ENCODE assay signal across 13 mouse cellular contexts in genomic region chr6:11594936-11595335, GRCm38 (mm10).
DNase-seq lines count a peak whose midpoint lies in the region; ATAC-seq lines count a peak whose summit lies in the region.
"Had no signal": no experiment of that assay in that cellular context is flagged by ENCODE, and none has a peak within 500 bp of the region (broad histone marks: within the 10 kb centered on the region; RNA-seq: fewer than 3 reads in every experiment).

No protein-coding gene starts in this region.

- H3K4me2 ChIP-seq in hindbrain, embryonic 16.5 days (ENCODE audit: low read length) = no peak overlapping the region
- H3K4me2 ChIP-seq in midbrain, embryonic 16.5 days (ENCODE audit: low read length) = no peak overlapping the region
- H3K4me2 ChIP-seq: liver, embryonic 11.5 days; neural tube, embryonic 12.5 days had no signal

- no peaks in the 10 kb centered on the region for H3K9me3 ChIP-seq in hindbrain, embryonic 16.5 days (ENCODE audit: control insufficient read depth, low read length)
- H3K9me3 ChIP-seq in hindbrain, embryonic 10.5 days = no peaks in the 10 kb centered on the region
- no peaks in the 10 kb centered on the region for H3K9me3 ChIP-seq in midbrain, embryonic 16.5 days (replicated peaks; ENCODE audit: control insufficient read depth, low read length, poor library complexity, severe bottlenecking)
- H3K9me3 ChIP-seq: neural tube, embryonic 12.5 days had no signal

- DNase-seq in hindbrain, embryonic 10.5 days (ENCODE audit: low spot score) = no peak
- peak; percentile 32 to 61 for DNase-seq in right cerebral cortex, postnatal 10 days (ENCODE audit: low spot score in 2 of 2)
- DNase-seq in right cerebral cortex, postnatal 36 days (ENCODE audit: low spot score in 2 of 2) = no peak
- peak; percentile 62 to 74 for DNase-seq in cerebellum, postnatal 14 days
- DNase-seq in heart, postnatal 4 days = no peak
- DNase-seq: heart, postnatal 36 days; kidney, postnatal 36 days; thymus, adult 2 months had no signal

- H3K9ac ChIP-seq in hindbrain, embryonic 16.5 days (ENCODE audit: low read depth, low read length) = no peak overlapping the region
- H3K9ac ChIP-seq in midbrain, embryonic 16.5 days (ENCODE audit: low read depth, low read length) = no peak overlapping the region
- H3K9ac ChIP-seq: neural tube, embryonic 12.5 days had no signal

- no peaks in the 10 kb centered on the region for H3K27me3 ChIP-seq in hindbrain, embryonic 16.5 days (replicated peaks; ENCODE audit: control insufficient read depth, insufficient read depth, low read length)
- no peaks in the 10 kb centered on the region for H3K27me3 ChIP-seq in hindbrain, embryonic 10.5 days (ENCODE audit: insufficient read depth, poor library complexity, severe bottlenecking)
- no peaks in the 10 kb centered on the region for H3K27me3 ChIP-seq in midbrain, embryonic 16.5 days (ENCODE audit: control insufficient read depth, insufficient read depth, low read depth, low read length)
- H3K27me3 ChIP-seq: neural tube, embryonic 12.5 days had no signal

- no peaks in the 10 kb centered on the region for H3K36me3 ChIP-seq in hindbrain, embryonic 16.5 days (ENCODE audit: control insufficient read depth, insufficient read depth, low read length)
- no peaks in the 10 kb centered on the region for H3K36me3 ChIP-seq in hindbrain, embryonic 10.5 days
- no peaks in the 10 kb centered on the region for H3K36me3 ChIP-seq in midbrain, embryonic 16.5 days (ENCODE audit: control insufficient read depth, insufficient read depth, low read length)
- H3K36me3 ChIP-seq: neural tube, embryonic 12.5 days had no signal

- peak; percentile 80 for ATAC-seq in hindbrain, embryonic 16.5 days
- ATAC-seq in midbrain, embryonic 16.5 days = 0 out of 2 replicates have a peak, but pooled peaks have one; percentile 42
- no peak for ATAC-seq in frontal cortex, adult (ENCODE audit: low TSS enrichment)

- 50% methylated on average over 2 of the region's 2 CpGs for WGBS in hindbrain, embryonic 16.5 days
- WGBS in hindbrain, embryonic 10.5 days = 52% methylated on average over 2 of the region's 2 CpGs
- WGBS in midbrain, embryonic 16.5 days = 43% methylated on average over 2 of the region's 2 CpGs

- no peaks in the 10 kb centered on the region for H3K4me1 ChIP-seq in hindbrain, embryonic 16.5 days (ENCODE audit: control insufficient read depth, insufficient read depth, low read depth, low read length)
- no peaks in the 10 kb centered on the region for H3K4me1 ChIP-seq in hindbrain, embryonic 10.5 days (replicated peaks)
- H3K4me1 ChIP-seq in midbrain, embryonic 16.5 days (ENCODE audit: control insufficient read depth, insufficient read depth, low read length) = no peaks in the 10 kb centered on the region

- no peak overlapping the region for H3K4me3 ChIP-seq in hindbrain, embryonic 16.5 days (ENCODE audit: low read length)
- no peak overlapping the region for H3K4me3 ChIP-seq in hindbrain, embryonic 10.5 days
- H3K4me3 ChIP-seq in midbrain, embryonic 16.5 days (ENCODE audit: low read depth, low read length) = no peak overlapping the region
- H3K4me3 ChIP-seq: neural tube, embryonic 12.5 days had no signal

- H3K27ac ChIP-seq in hindbrain, embryonic 16.5 days (ENCODE audit: low read depth, low read length) = no peak overlapping the region
- no peak overlapping the region for H3K27ac ChIP-seq in hindbrain, embryonic 10.5 days
- H3K27ac ChIP-seq in midbrain, embryonic 16.5 days (ENCODE audit: low read length) = no peak overlapping the region
- H3K27ac ChIP-seq: neural tube, embryonic 12.5 days had no signal

Comparison
In these comparisons a context has a peak if more than half of its experiments do, and no peak if none do; other contexts are left out.
1. DNase-seq: peak in right cerebral cortex, postnatal 10 days (2 of 2) and cerebellum, postnatal 14 days (2 of 2); none in hindbrain, embryonic 10.5 days (single experiment), right cerebral cortex, postnatal 36 days (0 of 2) and heart, postnatal 4 days (single experiment).